Mouse (Mus musculus) stomach, embryonic 14.5 days (tissue): ENCODE results near the gene Top2a. TPM values are rescaled to one million over a fixed set of nuclear protein-coding genes. Genes with fewer than 3 reads are reported as not detected.

ENCODE experiments used
- ATAC-seq: fragments of 200-750 bp; cut with Nextera tagmentation; 2 replicates; pipeline ENCODE4 v1.8.0; 2017; ENCODE audit warnings: low read depth, moderate TSS enrichment; ENCODE audit not compliant: insufficient number of reproducible peaks, insufficient read depth, low FRiP score
- H3K27ac ChIP-seq: fragments of 300-500 bp; sonication (generic); 2 replicates; pipeline ENCODE4 v1.5.1; 2014; ENCODE audit warnings: mild to moderate bottlenecking, low read length, moderate library complexity, mixed read lengths
- H3K27me3 ChIP-seq: fragments of 300-500 bp; sonication (generic); 2 replicates; pipeline ENCODE4 v1.6.1; 2014; ENCODE audit warnings: low read length, control low read depth, mixed read lengths; ENCODE audit not compliant: control insufficient read depth, insufficient read depth
- H3K36me3 ChIP-seq: fragments of 300-500 bp; sonication (generic); 2 replicates; pipeline ENCODE4 v1.6.1; 2014; ENCODE audit warnings: mild to moderate bottlenecking, control low read depth, low read length, moderate library complexity, mixed read lengths; ENCODE audit not compliant: control insufficient read depth, insufficient read depth
- H3K4me1 ChIP-seq: fragments of 300-500 bp; sonication (generic); 2 replicates; pipeline ENCODE4 v1.6.1; 2014; ENCODE audit warnings: low read length, control low read depth, mixed read lengths; ENCODE audit not compliant: control insufficient read depth, insufficient read depth
- H3K4me2 ChIP-seq: fragments of 300-500 bp; sonication (generic); replicated peaks from 2 replicates; pipeline ENCODE4 v1.6.1; 2014; ENCODE audit warnings: low read depth, low read length, control low read depth
- H3K4me3 ChIP-seq: fragments of 300-500 bp; sonication (generic); 2 replicates; pipeline ENCODE4 v1.5.1; 2014; ENCODE audit warnings: low read depth, low read length, control low read depth
- H3K9ac ChIP-seq: fragments of 300-500 bp; sonication (generic); replicated peaks from 2 replicates; pipeline ENCODE4 v1.6.1; 2014; ENCODE audit warnings: low read depth, mild to moderate bottlenecking, control low read depth, low read length, moderate library complexity, mixed read lengths
- H3K9me3 ChIP-seq: fragments of 300-500 bp; sonication (generic); 2 replicates; pipeline ENCODE4 v1.6.1; 2016; ENCODE audit warnings: low read depth, low read length, control low read depth; ENCODE audit not compliant: control insufficient read depth
- WGBS: fragments of 180-500 bp; shearing (Covaris S2); extraction: QIAGEN DNeasy Blood & Tissue Kit; methylation state at CpG from one replicate; pipeline ENCODE4 v1.1.7; 2014; 5-methylcytosine and 5-hydroxymethylcytosine counted together
- polyA plus RNA-seq: library from polyadenylated mRNA; unstranded; fragments of >200 nt; fragmentation: Nextera tagmentation; extraction: Ambion mirVana; gene quantifications from 2 replicates; pipeline ENCODE4 v1.2.1, GENCODE M21; 2014

Top2a gene
- polyA plus RNA-seq, 1 experiment from 2014 or later, result 284 TPM

GRCm38 (mm10) chr11:98974871-98975719 lies 48.9 kb downstream of the Top2a start:
- Histone ChIP-seq H3K27ac (no peak overlapping the region), H3K9me3 (no peaks in the 10 kb centered on the region), H3K36me3 (peaks cover 48% of the 10 kb centered on the region), H3K9ac (no peak overlapping the region), H3K27me3 (no peaks in the 10 kb centered on the region), H3K4me2 (no peak overlapping the region), H3K4me1 (peaks cover 16% of the 10 kb centered on the region), H3K4me3 (no peak overlapping the region)
- WGBS, result 47% methylated on average over 5 of the region's 5 CpGs
- no peak for ATAC-seq

GRCm38 (mm10) chr11:98974213-98974612 lies 49.8 kb downstream of the Top2a start:
- ATAC-seq, result no peak
- Histone ChIP-seq H3K36me3 (peaks cover 53% of the 10 kb centered on the region), H3K4me3 (no peak overlapping the region), H3K4me1 (peaks cover 25% of the 10 kb centered on the region), H3K27ac (no peak overlapping the region), H3K4me2 (no peak overlapping the region), H3K27me3 (no peaks in the 10 kb centered on the region), H3K9ac (no peak overlapping the region), H3K9me3 (no peaks in the 10 kb centered on the region)
- WGBS, result 78% methylated on average over 6 of the region's 6 CpGs

GRCm38 (mm10) chr11:98973584-98973983 lies 50.4 kb downstream of the Top2a start:
- 86% methylated on average over 14 of the region's 14 CpGs for WGBS
- Histone ChIP-seq H3K27ac (no peak overlapping the region), H3K9ac (no peak overlapping the region), H3K36me3 (peaks cover 53% of the 10 kb centered on the region), H3K4me3 (no peak overlapping the region), H3K9me3 (no peaks in the 10 kb centered on the region), H3K27me3 (no peaks in the 10 kb centered on the region), H3K4me2 (no peak overlapping the region), H3K4me1 (peaks cover 31% of the 10 kb centered on the region)
- no peak for ATAC-seq

GRCm38 (mm10) chr11:98972801-98973360 lies 51.1 kb downstream of the Top2a start:
- Histone ChIP-seq H3K4me1 (peaks cover 38% of the 10 kb centered on the region), H3K27me3 (no peaks in the 10 kb centered on the region), H3K9me3 (no peaks in the 10 kb centered on the region), H3K36me3 (peaks cover 58% of the 10 kb centered on the region), H3K4me2 (no peak overlapping the region), H3K27ac (no peak overlapping the region), H3K4me3 (no peak overlapping the region), H3K9ac (no peak overlapping the region)
- no peak for ATAC-seq
- WGBS, result 92% methylated on average over 9 of the region's 9 CpGs

GRCm38 (mm10) chr11:98972215-98972614 lies 51.8 kb downstream of the Top2a start:
- no peak overlapping the region for H3K4me3 ChIP-seq
- H3K4me2 ChIP-seq, result no peak overlapping the region
- H3K4me1 ChIP-seq, result peaks cover 45% of the 10 kb centered on the region
- no peak overlapping the region for H3K9ac ChIP-seq
- H3K27me3 ChIP-seq, result no peaks in the 10 kb centered on the region
- H3K27ac ChIP-seq, result no peak overlapping the region
- ATAC-seq, result 0 out of 2 replicates have a peak, but pooled peaks have one; percentile 24
- no peaks in the 10 kb centered on the region for H3K9me3 ChIP-seq
- 52% methylated on average over 9 of the region's 9 CpGs for WGBS
- H3K36me3 ChIP-seq, result peaks cover 61% of the 10 kb centered on the region

GRCm38 (mm10) chr11:98971316-98972031 lies 52.5 kb downstream of the Top2a start:
- no peaks in the 10 kb centered on the region for H3K27me3 ChIP-seq
- peak overlapping the region; percentile 34; the same call in 1 of the 2 replicates for H3K27ac ChIP-seq
- peaks cover 68% of the 10 kb centered on the region for H3K36me3 ChIP-seq
- WGBS, result 65% methylated on average over 23 of the region's 23 CpGs
- no peak for ATAC-seq
- peaks cover 52% of the 10 kb centered on the region for H3K4me1 ChIP-seq
- no peak overlapping the region for H3K9ac ChIP-seq
- H3K4me3 ChIP-seq, result no peak overlapping the region
- H3K4me2 ChIP-seq, result no peak overlapping the region
- no peaks in the 10 kb centered on the region for H3K9me3 ChIP-seq

- H3K9me3 ChIP-seq, result no peaks in the 10 kb centered on the region
- WGBS, result 66% methylated on average over 29 of the region's 29 CpGs
These were observed 53.6 kb downstream of the Top2a start for GRCm38 (mm10) chr11:98970191-98970925.

GRCm38 (mm10) chr11:98969496-98969927 lies 54.5 kb downstream of the Top2a start:
- Histone ChIP-seq H3K9ac (no peak overlapping the region), H3K27ac (peak overlapping the region; percentile 48), H3K36me3 (peaks cover 67% of the 10 kb centered on the region), H3K4me2 (no peak overlapping the region), H3K4me1 (peaks cover 72% of the 10 kb centered on the region), H3K9me3 (no peaks in the 10 kb centered on the region), H3K4me3 (no peak overlapping the region), H3K27me3 (no peaks in the 10 kb centered on the region)
- ATAC-seq, result no peak
- WGBS, result 15% methylated on average over 17 of the region's 17 CpGs

More at GRCm38 (mm10) chr11:98970191-98970925, 53.6 kb downstream of the Top2a start:
- Histone ChIP-seq H3K4me3 (no peak overlapping the region), H3K27ac (peak overlapping the region; percentile 34; the same call in 1 of the 2 replicates), H3K4me1 (peaks cover 63% of the 10 kb centered on the region), H3K4me2 (no peak overlapping the region), H3K36me3 (peaks cover 72% of the 10 kb centered on the region), H3K27me3 (no peaks in the 10 kb centered on the region), H3K9ac (no peak overlapping the region)
- no peak for ATAC-seq
